Mouse (Mus musculus) midbrain, embryonic 13.5 days (tissue): ENCODE data around the gene Cmtr2. TPM values are rescaled to one million over a fixed set of nuclear protein-coding genes. Genes with fewer than 3 reads are reported as not detected.

Experiments
- ATAC-seq: fragments of 200-750 bp; cut with Nextera tagmentation; 2 replicates; pipeline ENCODE4 v1.8.0; 2017; ENCODE audit warnings: mild to moderate bottlenecking, moderate TSS enrichment, moderate library complexity
- H3K27ac ChIP-seq: fragments of 300-500 bp; sonication (generic); 2 replicates; pipeline ENCODE4 v1.5.1; 2015; ENCODE audit warnings: inconsistent platforms, mild to moderate bottlenecking, moderate library complexity
- H3K27me3 ChIP-seq: fragments of 300-500 bp; sonication (generic); 2 replicates; pipeline ENCODE4 v1.6.1; 2015; ENCODE audit warnings: mild to moderate bottlenecking, inconsistent platforms
- H3K36me3 ChIP-seq: fragments of 300-500 bp; sonication (generic); 2 replicates; pipeline ENCODE4 v1.6.1; 2015; ENCODE audit warnings: mild to moderate bottlenecking, inconsistent platforms
- H3K4me1 ChIP-seq: fragments of 300-500 bp; sonication (generic); replicated peaks from 2 replicates; pipeline ENCODE4 v1.6.1; 2015; ENCODE audit warnings: inconsistent platforms
- H3K4me2 ChIP-seq: fragments of 300-500 bp; sonication (generic); replicated peaks from 2 replicates; pipeline ENCODE4 v1.6.1; 2015; ENCODE audit warnings: moderate library complexity, mild to moderate bottlenecking, inconsistent platforms
- H3K4me3 ChIP-seq: fragments of 300-500 bp; sonication (generic); replicated peaks from 2 replicates; pipeline ENCODE4 v1.5.1; 2015; ENCODE audit warnings: mild to moderate bottlenecking, inconsistent platforms
- H3K9ac ChIP-seq: fragments of 300-500 bp; sonication (generic); replicated peaks from 2 replicates; pipeline ENCODE4 v1.6.1; 2015; ENCODE audit warnings: mild to moderate bottlenecking, inconsistent platforms
- H3K9me3 ChIP-seq: fragments of 300-500 bp; sonication (generic); 2 replicates; pipeline ENCODE4 v1.6.1; 2016; ENCODE audit warnings: mild to moderate bottlenecking, inconsistent platforms
- WGBS: fragments of 180-500 bp; shearing (Covaris S2); methylation state at CpG from one replicate; pipeline ENCODE4 v1.1.7; 2015; 5-methylcytosine and 5-hydroxymethylcytosine counted together
- polyA plus RNA-seq: library from polyadenylated mRNA; unstranded; fragments of >200 nt; fragmentation: Nextera tagmentation; extraction: Ambion mirVana; gene quantifications from 2 replicates; pipeline ENCODE4 v1.2.1, GENCODE M21; 2015

The Cmtr2 gene
- 12.8 and 14.6 TPM in 2 replicates for polyA plus RNA-seq

DNA sequence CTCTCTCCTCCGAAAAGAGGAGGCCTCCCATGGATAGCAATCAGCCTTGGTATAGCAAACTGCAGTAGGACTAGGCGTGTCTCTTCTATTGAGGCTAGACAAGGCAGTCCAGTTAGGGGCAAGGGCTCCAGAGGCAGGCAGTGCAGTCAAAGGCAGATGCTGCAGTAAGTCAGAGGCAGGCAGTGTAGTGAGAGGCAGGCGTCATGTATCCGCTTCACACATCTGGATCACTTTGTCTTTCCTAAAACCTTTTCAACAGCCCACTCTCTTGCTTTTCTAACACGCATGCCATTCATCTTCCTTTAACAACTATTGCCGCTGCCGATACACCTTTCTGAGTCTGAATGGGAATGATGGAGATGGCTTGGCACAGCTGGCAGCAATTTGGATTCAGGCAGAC, at the start of gene Cmtr2:
Cmtr2 (plus strand) TSS at position 301 of the 400 bp plus-strand sequence.
- Histone ChIP-seq H3K9ac (no peak within 1 kb of the TSS), H3K4me1 (peaks cover 22% of the 10 kb centered on the region), H3K27ac (no peak within 1 kb of the TSS), H3K4me3 (no peak within 1 kb of the TSS), H3K9me3 (no peaks in the 10 kb centered on the region), H3K36me3 (no peaks in the 10 kb centered on the region), H3K4me2 (no peak within 1 kb of the TSS), H3K27me3 (no peaks in the 10 kb centered on the region)
- no peak for ATAC-seq
- WGBS: 78% methylated on average over 7 of the region's 7 CpGs

DNA sequence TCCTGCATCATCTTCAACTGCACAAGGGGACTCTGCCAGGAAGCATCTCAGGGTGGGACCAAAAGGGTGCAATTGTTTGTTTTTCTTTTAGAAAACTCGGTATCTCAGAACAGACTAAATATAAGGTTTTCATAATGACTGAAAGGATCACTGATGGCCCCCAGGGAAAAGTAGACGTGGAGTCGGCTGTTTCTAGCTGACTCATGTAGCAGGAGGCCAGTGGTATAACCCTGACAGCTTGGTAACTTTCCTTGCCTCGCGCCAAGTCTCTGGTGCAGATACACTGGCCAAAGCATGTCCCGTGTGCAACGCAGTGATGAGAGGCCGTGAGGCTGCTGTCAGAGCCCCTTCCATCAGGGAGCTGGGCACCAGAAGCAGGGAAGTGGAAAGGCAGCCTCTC, 49.2 kb upstream of the Cmtr2 start:
- Histone ChIP-seq H3K4me1 (peaks cover 4% of the 10 kb centered on the region), H3K9me3 (no peaks in the 10 kb centered on the region), H3K27me3 (peaks cover 34% of the 10 kb centered on the region), H3K36me3 (no peaks in the 10 kb centered on the region), H3K27ac (no peak overlapping the region), H3K9ac (no peak overlapping the region), H3K4me3 (no peak overlapping the region), H3K4me2 (no peak overlapping the region)
- 80% methylated on average over 8 of the region's 8 CpGs for WGBS
- ATAC-seq: no peak

DNA sequence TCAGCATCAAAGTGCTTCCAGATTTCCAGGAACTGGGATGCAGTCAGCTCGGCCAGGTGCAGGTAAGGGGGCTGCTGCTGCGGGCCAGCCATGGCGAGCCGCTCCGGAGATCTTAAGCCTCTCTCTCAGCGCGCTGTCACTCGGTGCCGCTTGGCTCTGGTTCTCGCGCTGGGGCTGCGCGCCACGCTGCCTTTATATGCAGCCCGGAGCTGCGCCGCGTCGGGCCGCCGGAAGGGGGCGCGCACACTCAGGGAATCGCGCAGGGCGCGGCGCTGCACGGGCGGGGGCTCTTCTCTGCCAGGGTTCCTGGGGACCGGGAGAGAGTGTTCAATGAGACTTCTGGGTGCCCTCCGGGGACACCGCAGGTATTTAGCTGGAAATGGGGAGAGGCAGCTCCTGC, 47.4 kb upstream of the Cmtr2 start, which contains the start of gene Calb2:
Calb2 (minus strand) TSS at position 165 of the 400 bp plus-strand sequence.
- Histone ChIP-seq H3K27me3 (peaks cover 34% of the 10 kb centered on the region), H3K36me3 (no peaks in the 10 kb centered on the region), H3K4me3 (peak within 1 kb of the TSS; percentile 31), H3K9ac (0 out of 2 replicates have a peak within 1 kb of the TSS, but pooled peaks have one; percentile 28), H3K27ac (no peak within 1 kb of the TSS), H3K4me2 (peak within 1 kb of the TSS; percentile 52), H3K9me3 (no peaks in the 10 kb centered on the region), H3K4me1 (peaks cover 7% of the 10 kb centered on the region)
- 0% methylated on average over 29 of the region's 33 CpGs for WGBS
- ATAC-seq: peak; percentile 93

DNA sequence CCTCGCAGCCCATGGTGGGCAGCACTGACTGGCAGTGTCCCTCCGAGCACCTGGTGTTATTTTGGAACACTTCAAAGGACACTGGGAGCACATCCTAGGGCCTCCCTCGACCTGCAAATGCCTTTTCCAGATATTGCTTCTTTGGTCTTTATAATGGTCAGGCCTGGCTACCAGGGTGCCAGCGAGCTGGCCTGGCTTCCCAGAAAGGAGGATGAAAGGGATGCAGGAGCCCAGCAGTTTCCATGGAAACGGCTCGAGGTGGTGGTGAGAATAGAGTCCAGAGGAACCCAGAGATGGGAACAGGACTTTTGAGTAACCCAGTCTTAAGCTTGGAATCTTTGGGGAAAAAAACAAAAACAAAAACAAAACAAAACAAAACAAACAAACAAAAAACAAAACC, 43.3 kb upstream of the Cmtr2 start:
- 44% methylated on average over 6 of the region's 6 CpGs for WGBS

DNA sequence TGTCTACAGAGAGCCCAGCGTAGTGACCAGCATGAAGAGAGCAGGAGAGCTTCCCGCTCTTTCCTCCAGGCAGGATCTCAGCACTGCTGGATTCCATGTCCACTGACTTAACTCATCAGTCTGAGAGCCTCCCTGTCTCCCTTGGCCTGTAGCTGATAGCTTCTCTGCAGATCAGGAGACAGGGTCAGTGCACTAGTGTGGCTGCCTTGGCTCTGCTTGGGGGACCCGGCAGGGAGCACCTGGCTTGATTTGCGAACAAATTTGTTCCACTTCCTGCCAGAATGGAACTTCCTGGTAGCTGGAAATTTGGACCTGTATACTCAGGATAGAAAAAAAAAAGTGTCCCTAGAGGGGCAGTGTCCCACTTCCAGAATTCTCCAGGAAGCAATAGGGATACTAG, 40.6 kb upstream of the Cmtr2 start:
- Histone ChIP-seq H3K4me2 (no peak overlapping the region), H3K9me3 (no peaks in the 10 kb centered on the region), H3K27me3 (0 out of 2 replicates have a peak, but pooled peaks cover 4% of the 10 kb centered on the region), H3K36me3 (no peaks in the 10 kb centered on the region), H3K4me3 (no peak overlapping the region), H3K4me1 (peaks cover 12% of the 10 kb centered on the region), H3K9ac (no peak overlapping the region), H3K27ac (no peak overlapping the region)
- ATAC-seq: no peak
- 86% methylated on average over 4 of the region's 4 CpGs for WGBS

More for the DNA sequence above, 43.3 kb upstream of the Cmtr2 start:
- no peak overlapping the region for H3K4me2 ChIP-seq
- H3K27me3 ChIP-seq: peaks cover 29% of the 10 kb centered on the region
- H3K36me3 ChIP-seq: no peaks in the 10 kb centered on the region
- no peak overlapping the region for H3K27ac ChIP-seq
- no peak overlapping the region for H3K9ac ChIP-seq
- H3K4me1 ChIP-seq: peaks cover 9% of the 10 kb centered on the region
- no peaks in the 10 kb centered on the region for H3K9me3 ChIP-seq
- H3K4me3 ChIP-seq: no peak overlapping the region
- no peak for ATAC-seq

DNA sequence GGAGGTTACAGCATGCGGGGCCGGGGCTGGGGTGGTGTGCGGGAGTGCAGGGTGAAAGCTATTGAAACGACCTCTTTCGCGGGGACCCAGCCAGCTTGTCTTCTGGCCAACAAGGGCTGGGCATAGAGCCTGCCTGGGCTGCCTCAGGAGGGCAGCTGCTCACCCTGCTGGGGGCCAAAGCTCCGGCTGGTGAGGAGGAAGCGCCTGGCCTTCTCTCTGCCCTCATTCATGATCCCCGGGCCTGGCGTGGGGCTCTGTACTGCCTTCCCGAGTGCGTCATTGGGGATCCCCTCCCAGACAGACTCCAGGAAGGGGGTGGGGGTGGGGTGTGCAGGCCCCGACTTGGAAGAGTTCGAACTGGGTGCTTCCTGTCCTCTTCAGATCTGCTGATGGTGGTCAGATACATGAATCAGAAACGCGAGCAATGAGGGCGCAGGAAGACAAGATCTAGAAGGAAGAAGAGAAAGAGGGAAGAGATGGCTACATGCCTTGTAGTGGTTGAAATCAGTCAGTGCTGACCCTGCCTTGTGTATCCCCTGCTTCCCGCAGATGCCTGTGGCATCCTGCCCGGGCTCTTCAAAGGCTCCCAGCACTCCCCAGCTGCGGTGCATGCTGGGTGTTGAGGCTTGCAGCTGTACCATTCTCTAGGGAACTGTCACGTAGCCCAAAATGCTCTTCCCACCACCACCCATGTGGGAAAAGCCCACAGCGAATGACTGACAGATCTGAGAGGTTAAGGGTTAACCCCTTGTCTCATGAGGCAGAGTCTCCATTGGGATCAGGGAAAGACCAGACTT, 37.9 kb upstream of the Cmtr2 start:
- Histone ChIP-seq H3K27me3 (no peaks in the 10 kb centered on the region), H3K4me2 (0 out of 2 replicates have a peak overlapping the region, but pooled peaks have one; percentile 3), H3K4me1 (peaks cover 14% of the 10 kb centered on the region), H3K4me3 (no peak overlapping the region), H3K36me3 (no peaks in the 10 kb centered on the region), H3K9me3 (no peaks in the 10 kb centered on the region), H3K27ac (no peak overlapping the region; the same call in 1 of the 2 replicates), H3K9ac (no peak overlapping the region; the same call in 1 of the 2 replicates)
- WGBS: 38% methylated on average over 22 of the region's 22 CpGs
- peak; percentile 65 for ATAC-seq

DNA sequence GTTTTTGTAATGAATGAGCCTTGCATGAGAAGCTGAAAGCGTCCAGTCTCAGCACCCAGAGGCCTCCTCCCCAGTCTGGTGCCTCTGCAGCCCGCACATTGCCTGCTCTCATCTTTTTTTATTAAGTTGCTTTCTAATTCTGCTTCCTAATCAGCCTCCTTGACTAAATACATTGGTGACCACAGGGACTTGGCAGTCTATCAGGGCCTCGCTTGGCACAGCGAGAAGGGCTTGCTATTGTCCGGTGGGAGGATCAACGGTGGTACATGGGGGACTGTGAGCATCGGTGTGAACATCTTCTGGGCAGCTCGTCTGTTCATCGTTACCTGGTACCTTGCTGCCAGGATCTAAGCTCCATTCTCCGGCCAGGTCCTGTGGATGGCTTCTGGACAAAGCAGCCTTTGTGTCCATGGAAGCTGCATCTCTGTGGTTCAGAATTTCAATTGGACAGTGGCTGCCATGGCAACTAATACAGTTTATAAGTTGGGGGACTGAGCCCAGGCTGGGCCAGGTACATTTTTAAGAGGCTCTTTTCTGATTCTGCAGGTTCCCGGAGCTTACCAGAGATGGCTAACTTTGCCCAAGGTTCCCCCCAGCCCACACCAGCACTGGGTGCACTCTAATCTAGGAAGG, 32.6 kb upstream of the Cmtr2 start:
- 59% methylated on average over 11 of the region's 11 CpGs for WGBS
- no peaks in the 10 kb centered on the region for H3K27me3 ChIP-seq
- H3K4me1 ChIP-seq: peaks cover 19% of the 10 kb centered on the region
- no peak overlapping the region for H3K4me3 ChIP-seq
- no peaks in the 10 kb centered on the region for H3K9me3 ChIP-seq
- H3K4me2 ChIP-seq: no peak overlapping the region
- no peaks in the 10 kb centered on the region for H3K36me3 ChIP-seq
- peak overlapping the region; percentile 60 for H3K27ac ChIP-seq
- H3K9ac ChIP-seq: no peak overlapping the region
- ATAC-seq: peak; percentile 40; the same call in 1 of the 2 replicates

DNA sequence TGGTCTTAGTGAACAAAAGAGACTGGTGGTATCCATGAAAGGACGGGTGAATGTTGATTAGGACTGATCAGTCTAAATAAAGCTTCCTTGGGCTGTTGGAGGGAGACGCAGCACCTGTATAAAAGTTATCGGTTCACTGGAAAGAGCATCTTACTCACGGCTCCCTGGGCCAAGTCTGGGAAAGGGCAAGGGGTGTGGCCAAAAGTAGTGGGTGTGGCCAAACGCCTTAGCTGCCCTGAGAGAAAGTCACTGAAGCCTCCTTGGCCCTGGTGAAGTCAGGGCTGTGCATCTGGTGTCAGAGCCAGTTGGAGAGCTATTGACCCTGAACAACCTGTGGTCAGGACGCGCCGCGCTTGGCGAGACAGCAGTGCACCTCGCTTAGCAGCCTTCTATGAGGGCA, 31.7 kb upstream of the Cmtr2 start:
- H3K9me3 ChIP-seq: no peaks in the 10 kb centered on the region
- H3K4me1 ChIP-seq: peaks cover 22% of the 10 kb centered on the region
- no peaks in the 10 kb centered on the region for H3K36me3 ChIP-seq
- no peak overlapping the region for H3K9ac ChIP-seq
- no peak overlapping the region for H3K27ac ChIP-seq
- H3K4me2 ChIP-seq: no peak overlapping the region
- H3K4me3 ChIP-seq: no peak overlapping the region
- ATAC-seq: no peak
- H3K27me3 ChIP-seq: no peaks in the 10 kb centered on the region
- WGBS: 19% methylated on average over 11 of the region's 11 CpGs

DNA sequence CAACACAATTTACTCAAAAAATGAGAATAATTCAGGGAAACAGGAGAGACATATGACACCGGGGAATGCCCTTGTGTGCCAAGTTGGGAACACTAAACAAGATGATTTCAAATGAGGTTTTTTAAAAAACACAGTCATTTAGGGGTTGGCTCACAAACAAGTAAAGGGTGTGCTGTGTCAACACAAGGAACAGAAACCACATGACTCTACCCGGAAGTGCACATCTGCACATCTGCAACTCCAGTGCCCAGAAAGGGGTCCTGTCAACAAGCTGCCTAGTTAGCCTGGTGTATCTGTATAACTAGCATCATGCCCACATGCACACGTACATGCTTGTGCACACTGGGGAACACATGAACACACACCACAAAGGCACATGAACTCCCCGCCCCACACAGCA, 29.9 kb upstream of the Cmtr2 start:
- no peaks in the 10 kb centered on the region for H3K27me3 ChIP-seq
- H3K4me3 ChIP-seq: no peak overlapping the region
- 83% methylated on average over 4 of the region's 4 CpGs for WGBS
- peaks cover 33% of the 10 kb centered on the region for H3K4me1 ChIP-seq
- H3K9ac ChIP-seq: no peak overlapping the region
- H3K27ac ChIP-seq: no peak overlapping the region
- no peaks in the 10 kb centered on the region for H3K9me3 ChIP-seq
- no peak overlapping the region for H3K4me2 ChIP-seq
- ATAC-seq: no peak
- H3K36me3 ChIP-seq: no peaks in the 10 kb centered on the region

DNA sequence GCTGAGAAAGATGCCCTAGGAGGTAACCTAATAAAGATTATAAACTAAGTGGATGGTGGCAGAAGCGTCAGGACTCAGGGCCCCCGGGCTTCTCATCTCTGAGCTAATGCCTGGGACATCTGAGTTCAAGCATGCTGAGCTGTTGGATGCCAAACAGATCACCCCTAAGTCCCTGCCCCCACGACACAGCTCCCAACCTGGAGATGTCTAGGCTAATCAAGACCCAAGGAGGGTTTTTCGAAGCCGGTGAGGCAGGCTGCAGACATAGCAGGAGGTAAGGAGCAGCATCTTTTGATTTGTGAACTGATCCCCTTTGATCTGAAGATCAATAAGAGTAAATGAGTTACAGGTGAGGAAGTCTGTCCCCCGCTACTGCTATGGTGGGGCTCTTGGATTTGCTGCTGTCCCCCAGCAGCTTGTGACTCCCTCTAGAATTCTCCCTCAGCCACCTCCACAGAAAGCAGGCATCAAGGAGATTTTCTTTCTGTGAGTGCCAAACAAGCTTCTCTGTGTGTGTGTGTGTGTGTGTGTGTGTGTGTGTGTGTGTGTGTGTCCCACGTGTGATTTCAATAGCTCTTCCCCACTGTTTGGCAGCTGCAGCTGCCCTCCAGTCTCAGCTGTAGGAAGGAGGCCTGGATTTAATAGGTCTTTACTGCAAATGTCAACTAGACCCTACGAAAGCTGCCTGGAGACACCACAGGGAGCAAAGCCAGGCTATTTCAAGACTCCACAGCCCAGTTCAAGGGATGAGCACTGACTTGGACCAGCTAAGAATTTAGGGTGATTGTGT, 26.3 kb upstream of the Cmtr2 start:
- Histone ChIP-seq H3K4me2 (no peak overlapping the region), H3K4me3 (no peak overlapping the region), H3K9ac (no peak overlapping the region), H3K9me3 (no peaks in the 10 kb centered on the region), H3K27me3 (no peaks in the 10 kb centered on the region), H3K4me1 (peaks cover 14% of the 10 kb centered on the region), H3K27ac (peak overlapping the region; percentile 64), H3K36me3 (no peaks in the 10 kb centered on the region)
- 19% methylated on average over 8 of the region's 8 CpGs for WGBS
- peak; percentile 68 for ATAC-seq

DNA sequence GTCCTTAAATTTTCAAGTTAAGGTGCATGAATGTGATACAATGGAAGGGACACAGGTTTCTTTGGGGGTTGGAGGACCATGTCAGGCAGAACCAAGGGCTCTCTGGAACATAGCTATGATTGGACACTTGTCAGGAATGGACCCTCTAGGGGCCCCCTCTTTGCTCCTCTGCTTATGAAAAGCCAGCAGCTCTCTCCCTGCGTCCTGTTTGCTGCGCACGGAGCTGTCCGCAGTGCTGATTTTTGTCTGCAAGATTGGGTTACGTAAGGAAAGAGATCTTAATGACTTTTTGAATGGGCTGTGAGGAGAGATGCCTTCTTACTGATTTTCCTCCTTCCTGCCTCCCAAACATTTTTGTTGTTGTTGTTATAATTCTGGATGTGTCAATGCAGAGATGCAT, 18.8 kb upstream of the Cmtr2 start:
- no peak for ATAC-seq
- Histone ChIP-seq H3K4me3 (no peak overlapping the region), H3K4me1 (no peaks in the 10 kb centered on the region), H3K9ac (no peak overlapping the region), H3K9me3 (no peaks in the 10 kb centered on the region), H3K4me2 (no peak overlapping the region), H3K27ac (no peak overlapping the region), H3K27me3 (no peaks in the 10 kb centered on the region; the same call in 1 of the 2 replicates), H3K36me3 (no peaks in the 10 kb centered on the region)
- WGBS: under 1% methylated on average over 5 of the region's 5 CpGs
